Mouse (Mus musculus) intestine, postnatal 0 days (tissue): ENCODE data around the gene Pex1. TPM values are rescaled to one million over a fixed set of nuclear protein-coding genes. Genes with fewer than 3 reads are reported as not detected.

Experiments
- ATAC-seq: fragments of 200-750 bp; cut with Nextera tagmentation; 2 replicates; pipeline ENCODE4 v1.8.0; 2017; ENCODE audit warnings: mild to moderate bottlenecking, moderate TSS enrichment, moderate library complexity
- H3K27ac ChIP-seq: fragments of 300-500 bp; sonication (generic); 2 replicates; pipeline ENCODE4 v1.5.1; 2014; ENCODE audit warnings: mild to moderate bottlenecking, low read depth, low read length, moderate library complexity
- H3K27me3 ChIP-seq: fragments of 300-500 bp; sonication (generic); replicated peaks from 2 replicates; pipeline ENCODE4 v1.6.1; 2014; ENCODE audit warnings: low read length, mixed read lengths; ENCODE audit not compliant: control insufficient read depth, insufficient read depth
- H3K36me3 ChIP-seq: fragments of 300-500 bp; sonication (generic); 2 replicates; pipeline ENCODE4 v1.6.1; 2014; ENCODE audit warnings: mild to moderate bottlenecking, moderate library complexity; ENCODE audit not compliant: control insufficient read depth, insufficient read depth
- H3K4me1 ChIP-seq: fragments of 300-500 bp; sonication (generic); replicated peaks from 2 replicates; pipeline ENCODE4 v1.6.1; 2014; ENCODE audit warnings: antibody characterized with exemption, low read length, mixed read lengths; ENCODE audit not compliant: control insufficient read depth, insufficient read depth
- H3K4me2 ChIP-seq: fragments of 300-500 bp; sonication (generic); replicated peaks from 2 replicates; pipeline ENCODE4 v1.6.1; 2014; ENCODE audit warnings: low read depth, mild to moderate bottlenecking, moderate library complexity
- H3K4me3 ChIP-seq: fragments of 300-500 bp; sonication (generic); 2 replicates; pipeline ENCODE4 v1.5.1; 2014; ENCODE audit warnings: low read depth, low read length
- H3K9ac ChIP-seq: fragments of 300-500 bp; sonication (generic); 2 replicates; pipeline ENCODE4 v1.6.1; 2014; ENCODE audit warnings: mild to moderate bottlenecking, low read depth, low read length
- H3K9me3 ChIP-seq: fragments of 300-500 bp; sonication (generic); 2 replicates; pipeline ENCODE4 v1.6.1; 2016; ENCODE audit warnings: mixed run types; ENCODE audit not compliant: control insufficient read depth
- CTCF ChIP-seq: sonication (generic); IDR thresholded peaks from 2 replicates; pipeline ENCODE4 v1.5.1; 2016; ENCODE audit warnings: low read depth, mild to moderate bottlenecking, control low read depth, antibody characterized with exemption, moderate library complexity
- WGBS: fragments of 180-500 bp; shearing (Covaris S2); extraction: QIAGEN DNeasy Blood & Tissue Kit; methylation state at CpG from one replicate; pipeline ENCODE4 v1.1.7; 2014; 5-methylcytosine and 5-hydroxymethylcytosine counted together
- polyA plus RNA-seq: library from polyadenylated mRNA; unstranded; fragments of >200 nt; fragmentation: Nextera tagmentation; extraction: Ambion mirVana; gene quantifications from 2 replicates; pipeline ENCODE4 v1.2.1, GENCODE M21; 2015

Pex1 gene
- polyA plus RNA-seq = 12.3 and 12.4 TPM in 2 replicates

GRCm38 (mm10) chr5:3595693-3596398 is at the start of gene Pex1:
Gene Pex1, plus strand, starts transcription at chr5:3596066.
- H3K9ac ChIP-seq = peak within 1 kb of the TSS; percentile 70
- no peaks in the 10 kb centered on the region for H3K9me3 ChIP-seq
- peak within 1 kb of the TSS; percentile 94 for H3K4me2 ChIP-seq
- peaks cover 8% of the 10 kb centered on the region for H3K36me3 ChIP-seq
- ATAC-seq = peak; percentile 99
- H3K27me3 ChIP-seq = no peaks in the 10 kb centered on the region
- peak within 1 kb of the TSS; percentile 81 for H3K27ac ChIP-seq
- 0% methylated on average over 50 of the region's 50 CpGs for WGBS
- H3K4me3 ChIP-seq = peak within 1 kb of the TSS; percentile 89
- H3K4me1 ChIP-seq = peaks cover 8% of the 10 kb centered on the region
- TF ChIP-seq CTCF = peak; percentile 60

DNA sequence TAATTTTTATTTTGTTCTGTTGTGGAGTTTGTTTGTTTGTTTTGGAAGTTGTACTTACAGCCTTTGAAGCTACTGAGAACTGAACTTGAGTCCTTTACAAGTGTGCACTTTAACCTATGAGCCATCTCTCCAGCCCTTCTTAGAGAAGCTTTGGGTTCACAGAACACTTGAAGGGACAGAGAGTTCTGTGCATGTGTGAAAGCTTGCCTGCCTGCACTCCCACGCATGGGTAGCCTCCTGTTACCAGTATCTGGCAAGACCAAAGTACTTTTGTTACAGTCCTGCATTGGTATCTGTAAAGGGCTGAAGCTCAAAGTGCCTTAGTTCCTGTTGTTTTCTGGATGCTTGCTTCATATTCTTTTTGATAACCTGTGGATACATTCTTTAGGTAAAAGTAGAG is 49.6 kb upstream of the Pex1 start:
- peaks cover 4% of the 10 kb centered on the region; the same call in 1 of the 2 replicates for H3K36me3 ChIP-seq
- TF ChIP-seq CTCF = no peak
- H3K27me3 ChIP-seq = no peaks in the 10 kb centered on the region
- H3K9ac ChIP-seq = no peak overlapping the region
- WGBS = 59% methylated on average over 1 of the region's 1 CpGs
- peaks cover 4% of the 10 kb centered on the region; the same call in 1 of the 2 replicates for H3K4me1 ChIP-seq
- no peak for ATAC-seq
- H3K27ac ChIP-seq = no peak overlapping the region
- H3K4me2 ChIP-seq = no peak overlapping the region
- no peaks in the 10 kb centered on the region for H3K9me3 ChIP-seq
- H3K4me3 ChIP-seq = no peak overlapping the region

DNA sequence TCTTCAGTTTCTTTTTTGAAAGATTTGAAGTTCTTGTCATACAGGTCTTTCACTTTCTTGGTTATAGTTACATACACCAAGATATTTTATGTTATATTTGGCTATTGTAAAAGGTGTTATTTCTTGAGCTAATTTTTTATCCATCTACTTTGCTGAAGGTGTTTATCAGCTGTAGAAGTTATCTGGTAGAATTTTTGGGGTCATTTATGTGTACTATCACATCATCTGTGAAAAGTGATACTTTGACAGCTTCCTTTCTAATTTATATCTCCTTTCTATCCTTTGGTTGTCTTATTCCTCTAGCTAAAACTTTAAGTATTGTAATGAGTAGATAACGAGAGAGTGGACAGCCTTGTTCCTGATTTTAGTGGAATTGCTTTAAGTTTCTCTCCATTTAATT is 44.4 kb upstream of the Pex1 start:
- no peak for TF ChIP-seq CTCF
- no peaks in the 10 kb centered on the region for H3K27me3 ChIP-seq

DNA sequence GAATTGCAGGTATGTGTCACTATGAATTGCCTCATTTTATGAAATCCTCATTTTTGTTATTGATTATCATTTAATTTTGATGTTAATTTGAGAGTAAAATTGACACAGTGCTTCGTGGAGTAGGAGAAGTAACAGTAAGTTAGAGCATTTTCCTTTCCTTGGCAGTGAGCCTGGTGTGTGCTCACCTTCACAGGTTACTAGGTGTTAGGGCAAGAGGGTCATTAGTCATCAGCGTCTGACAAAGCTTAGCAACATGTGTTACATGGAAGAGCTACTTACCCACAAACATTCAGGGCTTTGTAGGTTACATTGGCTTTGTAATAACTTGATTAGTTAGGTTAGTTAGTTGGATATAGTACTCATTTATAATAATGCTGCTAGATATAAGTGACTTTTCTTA is 41.7 kb upstream of the Pex1 start:
- Histone ChIP-seq H3K27me3 (no peaks in the 10 kb centered on the region), H3K9ac (no peak overlapping the region), H3K4me1 (no peaks in the 10 kb centered on the region), H3K36me3 (peaks cover 34% of the 10 kb centered on the region), H3K9me3 (no peaks in the 10 kb centered on the region), H3K4me3 (no peak overlapping the region), H3K4me2 (no peak overlapping the region), H3K27ac (no peak overlapping the region)
- TF ChIP-seq CTCF = no peak
- ATAC-seq = no peak
- 86% methylated on average over 2 of the region's 2 CpGs for WGBS

More for the DNA sequence above, 44.4 kb upstream of the Pex1 start:
- Histone ChIP-seq H3K4me3 (no peak overlapping the region), H3K9me3 (no peaks in the 10 kb centered on the region), H3K9ac (no peak overlapping the region), H3K36me3 (peaks cover 21% of the 10 kb centered on the region), H3K27ac (no peak overlapping the region), H3K4me2 (no peak overlapping the region), H3K4me1 (no peaks in the 10 kb centered on the region)
- no peak for ATAC-seq
- 94% methylated on average over 1 of the region's 1 CpGs for WGBS

- Histone ChIP-seq H3K9me3 (no peaks in the 10 kb centered on the region), H3K36me3 (peaks cover 82% of the 10 kb centered on the region), H3K27me3 (no peaks in the 10 kb centered on the region), H3K4me1 (no peaks in the 10 kb centered on the region), H3K4me2 (no peak within 1 kb of the TSS), H3K9ac (no peak within 1 kb of the TSS), H3K27ac (no peak within 1 kb of the TSS; the same call in 1 of the 2 replicates), H3K4me3 (no peak within 1 kb of the TSS)
- TF ChIP-seq CTCF = no peak
- ATAC-seq = no peak
- 90% methylated on average over 4 of the region's 4 CpGs for WGBS
Measured at GRCm38 (mm10) chr5:3571266-3571665, 24.6 kb upstream of the Pex1 start, which contains the start of gene 1700109H08Rik. Gene 1700109H08Rik, plus strand, starts transcription at chr5:3571566.

- 100% methylated on average over 2 of the region's 2 CpGs for WGBS
- Histone ChIP-seq H3K36me3 (peaks cover 88% of the 10 kb centered on the region), H3K4me1 (no peaks in the 10 kb centered on the region), H3K9ac (no peak overlapping the region), H3K9me3 (no peaks in the 10 kb centered on the region), H3K4me3 (no peak overlapping the region), H3K27ac (no peak overlapping the region), H3K27me3 (no peaks in the 10 kb centered on the region), H3K4me2 (no peak overlapping the region)
- no peak for ATAC-seq
- no peak for TF ChIP-seq CTCF
Measured at GRCm38 (mm10) chr5:3574825-3575224, 21.0 kb upstream of the Pex1 start.
